Mouse (Mus musculus) stomach, embryonic 16.5 days (tissue): ENCODE data around the gene Tsen34. TPM values are rescaled to one million over a fixed set of nuclear protein-coding genes. Genes with fewer than 3 reads are reported as not detected.
"Not testable (repeated sequence)": the region's sequence is repeated elsewhere in the genome, so short reads cannot be mapped to it uniquely, and the experiment has no call there.

Experiments
- ATAC-seq: fragments of 200-750 bp; cut with Nextera tagmentation; 2 replicates; pipeline ENCODE4 v1.8.0; 2017; ENCODE audit warnings: moderate number of reproducible peaks, moderate TSS enrichment; ENCODE audit not compliant: insufficient read depth, low FRiP score
- H3K27ac ChIP-seq: fragments of 300-500 bp; sonication (generic); 2 replicates; pipeline ENCODE4 v1.5.1; 2014; ENCODE audit warnings: low read length
- H3K27me3 ChIP-seq: fragments of 300-500 bp; sonication (generic); 2 replicates; pipeline ENCODE4 v1.6.1; 2014; ENCODE audit warnings: low read length, control low read depth, mixed read lengths; ENCODE audit not compliant: control insufficient read depth, insufficient read depth
- H3K36me3 ChIP-seq: fragments of 300-500 bp; sonication (generic); 2 replicates; pipeline ENCODE4 v1.6.1; 2014; ENCODE audit warnings: low read length; ENCODE audit not compliant: control insufficient read depth, insufficient read depth
- H3K4me1 ChIP-seq: fragments of 300-500 bp; sonication (generic); 2 replicates; pipeline ENCODE4 v1.6.1; 2014; ENCODE audit warnings: low read length, control low read depth, mixed read lengths; ENCODE audit not compliant: control insufficient read depth, insufficient read depth
- H3K4me2 ChIP-seq: fragments of 300-500 bp; sonication (generic); 2 replicates; pipeline ENCODE4 v1.6.1; 2014; ENCODE audit warnings: low read depth, low read length, mixed read lengths
- H3K4me3 ChIP-seq: fragments of 300-500 bp; sonication (generic); replicated peaks from 2 replicates; pipeline ENCODE4 v1.5.1; 2014; ENCODE audit warnings: mild to moderate bottlenecking, low read length
- H3K9ac ChIP-seq: fragments of 300-500 bp; sonication (generic); 2 replicates; pipeline ENCODE4 v1.6.1; 2014; ENCODE audit warnings: low read length
- H3K9me3 ChIP-seq: fragments of 300-500 bp; sonication (generic); replicated peaks from 2 replicates; pipeline ENCODE4 v1.6.1; 2016; ENCODE audit warnings: low read length, control low read depth; ENCODE audit not compliant: control insufficient read depth
- WGBS: fragments of 180-500 bp; shearing (Covaris S2); extraction: QIAGEN DNeasy Blood & Tissue Kit; methylation state at CpG from one replicate; pipeline ENCODE4 v1.1.7; 2014; 5-methylcytosine and 5-hydroxymethylcytosine counted together
- polyA plus RNA-seq: library from polyadenylated mRNA; unstranded; fragments of >200 nt; fragmentation: Nextera tagmentation; extraction: Ambion mirVana; gene quantifications from 2 replicates; pipeline ENCODE4 v1.2.1, GENCODE M21; 2015

Tsen34 gene
- polyA plus RNA-seq, 1 experiment from 2014 or later = 184 TPM

DNA sequence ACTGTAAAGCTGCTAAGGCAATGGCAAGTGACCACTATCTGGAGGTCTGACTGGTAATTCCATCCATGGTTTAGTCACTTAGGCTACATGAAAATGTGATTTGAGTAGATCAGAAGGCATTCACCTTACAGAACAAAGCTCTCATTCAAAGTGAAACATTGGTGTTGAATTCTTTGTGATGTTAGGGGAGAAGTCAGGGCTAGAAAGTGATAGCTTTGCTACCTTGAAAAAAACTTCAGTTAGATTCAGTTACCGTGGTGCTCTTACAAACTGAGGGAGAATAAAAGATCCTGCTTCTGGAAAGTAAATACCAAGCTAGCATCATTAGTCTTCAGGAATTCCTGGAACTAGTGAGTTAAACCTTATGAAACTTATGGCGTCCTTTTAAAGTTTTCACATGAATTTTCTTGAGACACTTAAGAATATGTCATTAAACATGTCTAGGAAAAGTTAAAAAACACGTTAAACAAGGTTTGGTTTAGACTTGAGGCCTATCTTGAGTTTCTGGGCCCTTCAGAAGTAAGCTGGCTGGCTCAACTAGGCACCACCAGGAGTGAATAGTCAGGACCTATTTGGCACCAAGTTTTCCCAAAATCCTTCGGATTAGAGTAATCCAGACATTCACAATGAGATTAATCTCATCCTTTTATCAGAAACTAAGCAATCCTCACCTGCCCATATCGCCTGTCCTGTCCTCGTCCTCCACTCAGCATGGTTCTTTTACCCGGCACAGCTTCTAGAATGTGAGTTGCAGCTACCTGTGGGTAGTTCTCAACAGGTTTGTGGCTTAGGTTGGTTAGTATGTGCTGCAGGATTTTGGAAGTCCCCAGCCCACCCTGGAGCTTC, 15.1 kb downstream of the Tsen34 start:
- no peak overlapping the region for H3K27ac ChIP-seq
- peaks cover 8% of the 10 kb centered on the region; the same call in 1 of the 2 replicates for H3K36me3 ChIP-seq
- 41% methylated on average over 7 of the region's 7 CpGs for WGBS
- no peak for ATAC-seq
- H3K9me3 ChIP-seq = no peaks in the 10 kb centered on the region
- H3K4me3 ChIP-seq = no peak overlapping the region
- H3K4me2 ChIP-seq = no peak overlapping the region
- H3K27me3 ChIP-seq = no peaks in the 10 kb centered on the region
- H3K4me1 ChIP-seq = peaks cover 9% of the 10 kb centered on the region
- no peak overlapping the region for H3K9ac ChIP-seq

DNA sequence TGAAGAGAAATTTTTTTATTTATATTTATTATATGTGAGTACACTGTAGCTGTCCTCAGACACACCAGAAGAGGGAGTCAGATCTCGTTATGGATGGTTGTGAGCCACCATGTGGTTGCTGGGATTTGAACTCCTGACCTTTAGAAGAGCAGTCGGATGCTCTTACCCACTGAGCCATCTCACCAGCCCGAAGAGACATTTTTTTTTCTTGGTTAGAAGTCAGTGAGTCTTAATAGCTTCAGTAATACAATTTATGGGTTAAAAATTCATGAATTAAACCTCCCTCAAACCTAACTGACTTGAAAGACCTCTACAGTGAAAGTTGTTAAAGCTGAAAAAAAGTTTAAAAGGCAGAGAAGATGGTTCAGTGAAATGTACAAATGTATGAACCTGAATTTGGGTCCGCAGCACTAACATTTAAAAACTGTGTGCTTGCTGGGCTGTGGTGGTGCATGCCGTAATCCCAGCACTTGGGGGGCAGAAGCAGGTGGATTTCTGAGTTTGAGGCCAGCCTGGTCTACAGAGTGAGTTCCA, 15.9 kb downstream of the Tsen34 start:
- ATAC-seq, H3K27me3 ChIP-seq, H3K9me3 ChIP-seq, H3K4me2 ChIP-seq, H3K9ac ChIP-seq, H3K27ac ChIP-seq, H3K4me1 ChIP-seq, H3K4me3 ChIP-seq, H3K36me3 ChIP-seq: not testable (repeated sequence)
- WGBS = 33% methylated on average over 5 of the region's 5 CpGs

DNA sequence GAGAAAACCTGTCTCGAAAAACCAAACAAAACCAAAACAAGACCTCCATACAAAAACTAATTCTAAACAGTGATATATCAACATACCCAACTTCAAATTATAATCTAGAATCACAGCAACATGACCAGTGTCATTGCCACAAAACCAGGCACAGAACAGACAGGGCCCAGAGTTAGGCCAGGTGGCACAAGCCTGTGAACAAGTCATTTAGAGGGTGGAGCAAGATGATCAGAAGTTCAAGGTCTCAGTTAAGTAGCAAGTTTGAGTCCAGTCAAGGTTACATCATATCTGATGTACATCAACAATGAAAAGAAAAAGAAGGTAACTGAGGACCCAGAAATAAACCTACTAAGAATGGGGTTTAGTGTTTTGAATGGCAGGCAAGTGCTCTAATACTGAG, 16.3 kb downstream of the Tsen34 start:
- no peak overlapping the region for H3K4me2 ChIP-seq
- no peak overlapping the region for H3K4me3 ChIP-seq
- H3K36me3 ChIP-seq = peaks cover 8% of the 10 kb centered on the region; the same call in 1 of the 2 replicates
- no peak overlapping the region for H3K27ac ChIP-seq
- H3K9me3 ChIP-seq = no peaks in the 10 kb centered on the region
- H3K4me1 ChIP-seq = peaks cover 9% of the 10 kb centered on the region
- no peak overlapping the region for H3K9ac ChIP-seq
- WGBS = 73% methylated on average over 1 of the region's 1 CpGs
- H3K27me3 ChIP-seq = no peaks in the 10 kb centered on the region
- no peak for ATAC-seq

DNA sequence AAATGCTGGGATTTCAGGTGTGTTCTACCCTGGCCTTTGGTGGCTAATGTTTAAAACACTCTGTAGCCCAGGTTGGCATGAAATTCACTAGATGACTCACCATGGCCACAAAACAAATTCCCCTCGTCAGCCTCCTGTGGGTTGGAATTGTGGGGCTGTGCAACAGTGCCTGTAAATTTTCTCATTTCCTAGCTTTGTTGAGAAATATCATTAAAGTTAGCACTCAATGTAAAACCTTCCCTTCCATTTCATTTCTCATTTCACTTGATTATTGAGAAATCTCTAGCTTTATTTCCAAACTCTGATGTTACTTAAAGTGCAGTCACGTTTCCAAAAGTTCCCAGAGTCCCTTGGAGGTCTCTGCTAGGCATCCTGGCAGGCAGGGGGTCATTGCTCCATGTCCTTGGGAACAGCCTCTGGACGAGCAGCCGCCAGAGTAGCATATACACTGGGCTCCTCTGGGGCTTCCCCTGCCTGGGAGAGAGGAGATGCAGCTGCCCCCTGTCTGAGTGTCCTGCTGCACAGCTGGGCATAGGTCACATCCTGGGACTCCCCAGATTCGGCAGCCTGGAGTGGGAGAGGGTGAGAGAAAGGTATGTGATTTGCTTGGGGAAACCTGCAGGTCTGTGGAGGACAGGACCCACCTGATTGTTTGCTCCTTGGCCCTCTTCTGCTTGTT, 19.7 kb downstream of the Tsen34 start:
- 0 out of 2 replicates have a peak, but pooled peaks cover 3% of the 10 kb centered on the region for H3K36me3 ChIP-seq
- no peak overlapping the region for H3K4me3 ChIP-seq
- H3K4me1 ChIP-seq = no peaks in the 10 kb centered on the region
- 23% methylated on average over 5 of the region's 5 CpGs for WGBS
- H3K27me3 ChIP-seq = no peaks in the 10 kb centered on the region
- no peak overlapping the region for H3K9ac ChIP-seq
- ATAC-seq = no peak
- H3K27ac ChIP-seq = no peak overlapping the region
- H3K9me3 ChIP-seq = no peaks in the 10 kb centered on the region
- no peak overlapping the region for H3K4me2 ChIP-seq

DNA sequence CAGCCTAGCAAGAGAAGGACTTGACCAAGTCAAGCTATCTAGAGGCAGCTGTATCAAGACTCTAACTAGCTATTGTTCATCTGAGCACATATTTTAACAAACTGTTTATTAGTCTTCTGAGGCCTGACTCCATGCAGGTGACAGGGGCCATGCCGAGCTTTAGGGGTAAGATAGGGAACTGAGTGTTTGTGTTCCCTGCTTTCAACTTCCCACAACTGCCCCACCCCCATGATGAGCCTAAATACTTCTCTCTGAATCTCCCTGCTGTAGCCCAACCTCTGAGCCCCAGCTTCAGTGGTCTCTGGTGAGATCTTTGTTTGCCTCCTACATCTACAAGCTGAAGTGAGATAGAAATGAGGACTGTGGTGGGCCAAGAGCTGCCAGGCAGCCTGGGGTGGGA, 22.6 kb downstream of the Tsen34 start:
- Histone ChIP-seq H3K4me3 (no peak overlapping the region), H3K27me3 (no peaks in the 10 kb centered on the region), H3K4me1 (no peaks in the 10 kb centered on the region), H3K36me3 (no peaks in the 10 kb centered on the region), H3K9me3 (no peaks in the 10 kb centered on the region), H3K4me2 (no peak overlapping the region), H3K27ac (no peak overlapping the region), H3K9ac (no peak overlapping the region)
- WGBS = 22% methylated on average over 1 of the region's 1 CpGs
- no peak for ATAC-seq

DNA sequence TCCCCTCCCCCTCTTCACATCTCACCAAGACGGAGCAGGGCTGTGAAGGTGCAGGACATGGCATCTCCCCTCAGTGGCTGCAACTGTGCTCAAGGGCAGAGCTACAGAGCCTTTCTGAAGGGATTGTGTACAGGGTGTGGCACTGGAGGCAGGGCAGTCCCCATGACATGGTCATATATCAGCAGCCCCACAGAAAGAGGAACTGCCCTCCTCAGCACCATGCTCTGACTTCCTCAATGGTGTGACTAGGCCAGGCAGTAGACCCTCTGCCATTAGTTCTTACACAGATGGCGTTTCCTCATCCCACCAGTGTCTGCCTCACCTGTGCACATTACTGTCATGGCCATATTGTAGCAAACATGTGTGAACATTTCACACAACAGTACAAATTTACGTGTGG, 27.6 kb downstream of the Tsen34 start, which contains the start of gene Pirb:
Gene Pirb (minus strand): TSS at position 124 of the 400 bp plus-strand sequence.
- not testable (repeated sequence) for H3K4me2 ChIP-seq, H3K9me3 ChIP-seq, H3K27me3 ChIP-seq, H3K27ac ChIP-seq, H3K4me3 ChIP-seq, H3K9ac ChIP-seq, H3K4me1 ChIP-seq, H3K36me3 ChIP-seq, ATAC-seq
- WGBS = 56% methylated on average over 1 of the region's 3 CpGs

DNA sequence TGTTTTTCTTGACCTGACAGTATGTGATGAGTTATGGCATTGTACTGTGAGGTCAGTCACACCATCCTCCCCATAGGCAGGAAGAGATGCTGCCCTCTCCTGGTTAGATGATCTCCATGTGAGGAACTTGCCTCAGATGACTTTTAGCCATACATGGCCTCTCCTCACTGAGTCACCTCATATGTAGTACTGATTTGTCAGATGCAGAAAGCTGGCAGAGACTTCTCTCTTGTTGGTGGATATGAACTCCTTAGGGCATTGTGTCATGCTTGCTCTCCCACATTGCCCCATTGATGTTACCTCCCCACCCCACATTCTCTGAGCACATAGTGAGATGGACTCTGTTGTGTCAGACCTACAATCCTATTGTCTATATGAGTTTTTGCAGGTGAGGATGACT, 32.8 kb downstream of the Tsen34 start:
- H3K4me3 ChIP-seq, H3K27me3 ChIP-seq, H3K9ac ChIP-seq, H3K4me1 ChIP-seq, H3K4me2 ChIP-seq, H3K36me3 ChIP-seq, H3K9me3 ChIP-seq, ATAC-seq, H3K27ac ChIP-seq: not testable (repeated sequence)

DNA sequence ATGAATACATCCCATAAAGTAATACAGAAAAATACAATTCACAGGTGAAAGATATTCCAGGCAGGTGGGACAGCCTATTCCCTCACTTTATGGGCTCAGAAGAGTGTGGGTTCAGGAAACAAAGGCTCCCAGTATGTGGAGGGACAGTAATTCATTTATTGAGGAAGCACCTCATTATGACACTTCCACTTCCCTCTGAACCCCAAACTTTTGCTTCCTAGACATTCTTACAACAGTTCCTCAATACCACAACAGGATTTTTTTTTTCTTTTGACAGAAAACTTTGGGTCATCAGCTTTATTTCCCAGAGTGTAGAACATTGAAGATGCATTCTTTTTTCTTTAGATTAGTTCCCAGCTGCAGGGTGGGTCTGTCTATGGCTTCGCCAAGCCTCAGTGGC, 40.0 kb downstream of the Tsen34 start:
- not testable (repeated sequence) for H3K4me2 ChIP-seq, ATAC-seq, H3K36me3 ChIP-seq, H3K4me1 ChIP-seq, H3K9ac ChIP-seq, H3K27ac ChIP-seq, H3K4me3 ChIP-seq, H3K27me3 ChIP-seq, H3K9me3 ChIP-seq
- WGBS = no CpG with 5 or more reads among the region's 1 CpGs
